Mouse (Mus musculus) C2C12 (cell line): ENCODE measurements around the gene Pdzrn3.

Experiments
- CTCF ChIP-seq: IDR thresholded peaks from one replicate; pipeline ENCODE4 v1.5.1; 2011; ENCODE audit not compliant: control insufficient read depth, insufficient read depth, insufficient read length
- MAX ChIP-seq: IDR thresholded peaks from one replicate; pipeline ENCODE4 v1.6.1; 2011; ENCODE audit warnings: mild to moderate bottlenecking, control low read depth
- MYOD1 ChIP-seq: IDR thresholded peaks from one replicate; pipeline ENCODE4 v1.6.1; 2011; ENCODE audit warnings: low read depth; ENCODE audit not compliant: control insufficient read depth, insufficient read length
- MYOG ChIP-seq: IDR thresholded peaks from one replicate; pipeline ENCODE4 v1.6.1; 2011; ENCODE audit not compliant: control insufficient read depth, insufficient read length; ENCODE audit errors: extremely low read depth
- USF1 ChIP-seq: IDR thresholded peaks from one replicate; pipeline ENCODE4 v1.6.1; 2011; ENCODE audit warnings: low read depth, mild to moderate bottlenecking, control low read depth, moderate library complexity

DNA sequence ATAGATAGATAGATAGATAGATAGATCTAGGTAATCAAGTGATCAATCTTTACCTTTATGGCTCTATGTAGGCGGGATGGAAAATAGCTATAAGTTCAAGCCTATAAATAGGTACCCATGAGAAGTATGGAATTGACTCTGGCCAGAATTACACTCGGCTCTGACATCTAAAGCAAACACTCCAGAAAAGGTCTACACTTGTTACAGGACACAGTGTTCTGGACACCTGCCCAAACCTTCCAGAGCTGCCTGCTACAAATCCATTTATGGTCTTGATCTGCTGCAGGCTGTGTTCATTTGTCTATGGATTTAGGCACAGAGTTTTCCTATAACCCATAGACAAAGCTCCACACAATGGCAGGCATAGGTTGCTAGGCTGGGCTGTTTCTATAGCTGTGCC is 102.9 kb downstream of the Pdzrn3 start:
- TF ChIP-seq MYOG = no peak
- TF ChIP-seq CTCF = no peak
- TF ChIP-seq MAX = no peak
- TF ChIP-seq USF1 = no peak
- TF ChIP-seq MYOD1 = no peak
